Mouse (Mus musculus) embryonic facial prominence, embryonic 11.5 days (tissue): ENCODE data around the gene Ckmt2. TPM values are rescaled to one million over a fixed set of nuclear protein-coding genes. Genes with fewer than 3 reads are reported as not detected.
A peak's percentile ranks its signal among the peaks of the same experiment; 100 is the strongest.

ENCODE experiments used
- ATAC-seq: fragments of 200-750 bp; cut with Nextera tagmentation; replicated peaks from 2 replicates; pipeline ENCODE4 v1.8.0; 2017; ENCODE audit warnings: low read depth; ENCODE audit not compliant: insufficient number of reproducible peaks, low FRiP score, low TSS enrichment
- DNase-seq: peaks from one replicate; pipeline ENCODE4 v3.0.0-alpha.2; 2015; ENCODE audit warnings: low spot score
- H3K27ac ChIP-seq: fragments of 300-500 bp; sonication (generic); replicated peaks from 2 replicates; pipeline ENCODE4 v1.5.1; 2014; ENCODE audit warnings: mild to moderate bottlenecking, low read depth, low read length, control low read depth
- H3K27me3 ChIP-seq: fragments of 300-500 bp; sonication (generic); 2 replicates; pipeline ENCODE4 v1.6.1; 2014; ENCODE audit warnings: mild to moderate bottlenecking, low read length, moderate library complexity, mixed read lengths; ENCODE audit not compliant: control insufficient read depth, insufficient read depth
- H3K36me3 ChIP-seq: fragments of 300-500 bp; sonication (generic); replicated peaks from 2 replicates; pipeline ENCODE4 v1.6.1; 2014; ENCODE audit warnings: low read depth, mild to moderate bottlenecking, low read length, moderate library complexity, mixed read lengths; ENCODE audit not compliant: control insufficient read depth, insufficient read depth
- H3K4me1 ChIP-seq: fragments of 300-500 bp; sonication (generic); 2 replicates; pipeline ENCODE4 v1.6.1; 2014; ENCODE audit warnings: low read length, mixed read lengths; ENCODE audit not compliant: control insufficient read depth, insufficient read depth
- H3K4me2 ChIP-seq: fragments of 300-500 bp; sonication (generic); 2 replicates; pipeline ENCODE4 v1.6.1; 2014; ENCODE audit warnings: low read depth, mild to moderate bottlenecking, control low read depth, low read length, moderate library complexity
- H3K4me3 ChIP-seq: fragments of 300-500 bp; sonication (generic); 2 replicates; pipeline ENCODE4 v1.5.1; 2014; ENCODE audit warnings: low read depth, low read length, control low read depth
- H3K9ac ChIP-seq: fragments of 300-500 bp; sonication (generic); replicated peaks from 2 replicates; pipeline ENCODE4 v1.6.1; 2014; ENCODE audit warnings: mild to moderate bottlenecking, control low read depth, low read length
- H3K9me3 ChIP-seq: fragments of 300-500 bp; sonication (generic); replicated peaks from 2 replicates; pipeline ENCODE4 v1.6.1; 2016; ENCODE audit warnings: mild to moderate bottlenecking, low read length, inconsistent platforms, mixed read lengths; ENCODE audit not compliant: control insufficient read depth
- WGBS: fragments of 180-500 bp; shearing (Covaris S2); extraction: QIAGEN DNeasy Blood & Tissue Kit; methylation state at CpG from one replicate; pipeline ENCODE4 v1.1.7; 2014; 5-methylcytosine and 5-hydroxymethylcytosine counted together
- polyA plus RNA-seq: library from polyadenylated mRNA; unstranded; fragments of >200 nt; fragmentation: Nextera tagmentation; extraction: Ambion mirVana; gene quantifications from 2 replicates; pipeline ENCODE4 v1.2.1, GENCODE M21; 2014

The Ckmt2 gene
- polyA plus RNA-seq, 1 experiment from 2014 or later: not detected

- Histone ChIP-seq H3K4me1 (no peaks in the 10 kb centered on the region), H3K27ac (no peak overlapping the region), H3K4me2 (no peak overlapping the region), H3K27me3 (no peaks in the 10 kb centered on the region), H3K9me3 (no peaks in the 10 kb centered on the region), H3K4me3 (no peak overlapping the region), H3K36me3 (no peaks in the 10 kb centered on the region), H3K9ac (no peak overlapping the region)
- ATAC-seq: no peak
- DNase-seq: no peak
These were observed 34.5 kb upstream of the Ckmt2 start for GRCm38 (mm10) chr13:91911211-91911610.

DNA sequence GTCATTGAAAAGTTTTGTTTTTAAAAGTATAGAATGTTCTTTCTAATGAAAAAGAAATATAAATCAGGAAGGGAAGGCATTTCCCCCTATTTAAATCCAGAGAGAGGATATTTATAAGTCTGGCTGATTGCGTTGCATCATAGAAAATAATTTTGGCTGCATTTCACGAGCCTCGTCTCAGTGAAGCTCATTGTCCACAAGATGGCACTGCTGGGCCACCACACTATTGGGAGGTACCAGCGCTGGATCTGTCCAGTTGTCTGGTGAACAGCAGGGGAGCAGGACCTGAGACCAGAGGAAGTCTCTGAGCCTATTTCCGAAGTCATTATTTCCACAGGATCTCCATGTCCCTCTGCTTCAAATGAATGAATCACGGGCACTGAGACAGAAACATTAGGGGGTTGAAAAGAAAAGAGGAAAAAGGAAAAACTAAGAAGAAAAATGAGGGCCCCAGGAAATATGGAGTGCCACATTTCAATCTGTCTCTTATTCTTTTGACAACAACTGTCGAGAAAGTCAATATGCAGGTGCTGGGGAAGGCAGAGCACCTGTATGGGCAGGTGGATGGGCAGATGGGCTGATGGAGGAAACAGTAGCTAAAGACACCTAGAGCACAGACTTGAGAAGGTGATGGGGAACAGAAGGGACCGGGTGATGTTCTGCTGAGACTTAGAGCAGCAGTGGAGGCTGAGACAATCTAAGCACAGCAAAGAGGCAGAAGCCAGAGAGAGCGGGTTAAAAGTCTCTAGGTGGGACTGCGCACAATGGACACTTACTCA is 31.7 kb upstream of the Ckmt2 start:
- H3K27ac ChIP-seq: no peak overlapping the region
- ATAC-seq (peak; percentile 77; the same call in 1 of the 2 replicates), DNase-seq (peak; percentile 89)
- H3K36me3 ChIP-seq: no peaks in the 10 kb centered on the region
- H3K4me3 ChIP-seq: no peak overlapping the region
- H3K9ac ChIP-seq: no peak overlapping the region
- H3K4me2 ChIP-seq: no peak overlapping the region
- no peaks in the 10 kb centered on the region for H3K27me3 ChIP-seq
- no peaks in the 10 kb centered on the region for H3K4me1 ChIP-seq
- no peaks in the 10 kb centered on the region for H3K9me3 ChIP-seq
- 44% methylated on average over 10 of the region's 10 CpGs for WGBS

- H3K27me3 ChIP-seq: no peaks in the 10 kb centered on the region
- no peaks in the 10 kb centered on the region for H3K4me1 ChIP-seq
- no peaks in the 10 kb centered on the region for H3K36me3 ChIP-seq
- H3K27ac ChIP-seq: no peak overlapping the region
- DNase-seq: no peak
- no peaks in the 10 kb centered on the region for H3K9me3 ChIP-seq
- no peak for ATAC-seq
- H3K4me2 ChIP-seq: no peak overlapping the region
- H3K9ac ChIP-seq: no peak overlapping the region
- no peak overlapping the region for H3K4me3 ChIP-seq
- 66% methylated on average over 3 of the region's 3 CpGs for WGBS
These were observed 29.7 kb upstream of the Ckmt2 start for GRCm38 (mm10) chr13:91906338-91906737.

- H3K4me3 ChIP-seq: no peak overlapping the region
- H3K9ac ChIP-seq: no peak overlapping the region
- H3K4me1 ChIP-seq: no peaks in the 10 kb centered on the region
- ATAC-seq (no peak), DNase-seq (no peak)
- no peaks in the 10 kb centered on the region for H3K9me3 ChIP-seq
- 75% methylated on average over 1 of the region's 1 CpGs for WGBS
- no peak overlapping the region for H3K27ac ChIP-seq
- H3K4me2 ChIP-seq: no peak overlapping the region
- no peaks in the 10 kb centered on the region for H3K27me3 ChIP-seq
- no peaks in the 10 kb centered on the region for H3K36me3 ChIP-seq
These were observed 19.8 kb upstream of the Ckmt2 start for GRCm38 (mm10) chr13:91896476-91896875.

- DNase-seq: peak; percentile 49
- H3K27me3 ChIP-seq: no peaks in the 10 kb centered on the region
These were observed 16.4 kb upstream of the Ckmt2 start for GRCm38 (mm10) chr13:91893132-91893531.

GRCm38 (mm10) chr13:91890031-91890619 is 13.4 kb upstream of the Ckmt2 start:
- Histone ChIP-seq H3K4me2 (no peak overlapping the region), H3K4me1 (no peaks in the 10 kb centered on the region), H3K4me3 (no peak overlapping the region), H3K36me3 (no peaks in the 10 kb centered on the region), H3K9me3 (no peaks in the 10 kb centered on the region), H3K9ac (no peak overlapping the region), H3K27me3 (no peaks in the 10 kb centered on the region), H3K27ac (no peak overlapping the region)
- DNase-seq (no peak), ATAC-seq (no peak)
- 84% methylated on average over 6 of the region's 6 CpGs for WGBS

More at GRCm38 (mm10) chr13:91893132-91893531, 16.4 kb upstream of the Ckmt2 start:
- Histone ChIP-seq H3K36me3 (no peaks in the 10 kb centered on the region), H3K4me2 (no peak overlapping the region), H3K4me3 (no peak overlapping the region), H3K27ac (no peak overlapping the region), H3K4me1 (no peaks in the 10 kb centered on the region), H3K9ac (no peak overlapping the region), H3K9me3 (no peaks in the 10 kb centered on the region)
- WGBS: 77% methylated on average over 6 of the region's 6 CpGs
- no peak for ATAC-seq

- no peak for DNase-seq
- WGBS: 85% methylated on average over 5 of the region's 5 CpGs
These were observed 8.2 kb upstream of the Ckmt2 start for GRCm38 (mm10) chr13:91884714-91885386.

More at GRCm38 (mm10) chr13:91884714-91885386, 8.2 kb upstream of the Ckmt2 start:
- Histone ChIP-seq H3K36me3 (no peaks in the 10 kb centered on the region), H3K27me3 (no peaks in the 10 kb centered on the region), H3K9ac (no peak overlapping the region), H3K9me3 (no peaks in the 10 kb centered on the region), H3K4me1 (no peaks in the 10 kb centered on the region), H3K4me3 (no peak overlapping the region), H3K27ac (no peak overlapping the region), H3K4me2 (no peak overlapping the region)
- no peak for ATAC-seq
